Mouse (Mus musculus) intestine, postnatal 0 days (tissue): ENCODE data around the gene Gan. TPM values are rescaled to one million over a fixed set of nuclear protein-coding genes. Genes with fewer than 3 reads are reported as not detected.

Experiments
- ATAC-seq: fragments of 200-750 bp; cut with Nextera tagmentation; 2 replicates; pipeline ENCODE4 v1.8.0; 2017; ENCODE audit warnings: mild to moderate bottlenecking, moderate TSS enrichment, moderate library complexity
- H3K27ac ChIP-seq: fragments of 300-500 bp; sonication (generic); 2 replicates; pipeline ENCODE4 v1.5.1; 2014; ENCODE audit warnings: mild to moderate bottlenecking, low read depth, low read length, moderate library complexity
- H3K27me3 ChIP-seq: fragments of 300-500 bp; sonication (generic); replicated peaks from 2 replicates; pipeline ENCODE4 v1.6.1; 2014; ENCODE audit warnings: low read length, mixed read lengths; ENCODE audit not compliant: control insufficient read depth, insufficient read depth
- H3K36me3 ChIP-seq: fragments of 300-500 bp; sonication (generic); 2 replicates; pipeline ENCODE4 v1.6.1; 2014; ENCODE audit warnings: mild to moderate bottlenecking, moderate library complexity; ENCODE audit not compliant: control insufficient read depth, insufficient read depth
- H3K4me1 ChIP-seq: fragments of 300-500 bp; sonication (generic); replicated peaks from 2 replicates; pipeline ENCODE4 v1.6.1; 2014; ENCODE audit warnings: antibody characterized with exemption, low read length, mixed read lengths; ENCODE audit not compliant: control insufficient read depth, insufficient read depth
- H3K4me2 ChIP-seq: fragments of 300-500 bp; sonication (generic); replicated peaks from 2 replicates; pipeline ENCODE4 v1.6.1; 2014; ENCODE audit warnings: low read depth, mild to moderate bottlenecking, moderate library complexity
- H3K4me3 ChIP-seq: fragments of 300-500 bp; sonication (generic); 2 replicates; pipeline ENCODE4 v1.5.1; 2014; ENCODE audit warnings: low read depth, low read length
- H3K9ac ChIP-seq: fragments of 300-500 bp; sonication (generic); 2 replicates; pipeline ENCODE4 v1.6.1; 2014; ENCODE audit warnings: mild to moderate bottlenecking, low read depth, low read length
- H3K9me3 ChIP-seq: fragments of 300-500 bp; sonication (generic); 2 replicates; pipeline ENCODE4 v1.6.1; 2016; ENCODE audit warnings: mixed run types; ENCODE audit not compliant: control insufficient read depth
- CTCF ChIP-seq: sonication (generic); IDR thresholded peaks from 2 replicates; pipeline ENCODE4 v1.5.1; 2016; ENCODE audit warnings: low read depth, mild to moderate bottlenecking, control low read depth, antibody characterized with exemption, moderate library complexity
- WGBS: fragments of 180-500 bp; shearing (Covaris S2); extraction: QIAGEN DNeasy Blood & Tissue Kit; methylation state at CpG from one replicate; pipeline ENCODE4 v1.1.7; 2014; 5-methylcytosine and 5-hydroxymethylcytosine counted together
- polyA plus RNA-seq: library from polyadenylated mRNA; unstranded; fragments of >200 nt; fragmentation: Nextera tagmentation; extraction: Ambion mirVana; gene quantifications from 2 replicates; pipeline ENCODE4 v1.2.1, GENCODE M21; 2015

The Gan gene
- polyA plus RNA-seq, 1 experiment from 2014 or later = 1.1 TPM

GRCm38 (mm10) chr8:117156149-117156548 is 1.8 kb upstream of the Gan start:
- Histone ChIP-seq H3K4me1 (no peaks in the 10 kb centered on the region), H3K9ac (no peak overlapping the region), H3K4me2 (peak overlapping the region; percentile 73), H3K27ac (peak overlapping the region; percentile 87), H3K27me3 (no peaks in the 10 kb centered on the region), H3K4me3 (peak overlapping the region; percentile 72; the same call in 1 of the 2 replicates), H3K36me3 (no peaks in the 10 kb centered on the region), H3K9me3 (no peaks in the 10 kb centered on the region)
- ATAC-seq = no peak
- WGBS = 48% methylated on average over 4 of the region's 4 CpGs
- no peak for TF ChIP-seq CTCF

GRCm38 (mm10) chr8:117156866-117157768 is 818 bp upstream of the Gan start:
- Histone ChIP-seq H3K27ac (peak overlapping the region; percentile 87), H3K27me3 (no peaks in the 10 kb centered on the region), H3K9ac (peak overlapping the region; percentile 83), H3K36me3 (no peaks in the 10 kb centered on the region), H3K4me3 (peak overlapping the region; percentile 72), H3K4me1 (no peaks in the 10 kb centered on the region), H3K4me2 (peak overlapping the region; percentile 73), H3K9me3 (no peaks in the 10 kb centered on the region)
- 5% methylated on average over 33 of the region's 33 CpGs for WGBS
- TF ChIP-seq CTCF = no peak
- 0 out of 2 replicates have a peak, but pooled peaks have one; percentile 0 for ATAC-seq

- Histone ChIP-seq H3K36me3 (no peaks in the 10 kb centered on the region), H3K4me1 (no peaks in the 10 kb centered on the region), H3K4me2 (peak overlapping the region; percentile 73), H3K27me3 (no peaks in the 10 kb centered on the region), H3K27ac (peak overlapping the region; percentile 87), H3K4me3 (peak overlapping the region; percentile 72), H3K9ac (peak overlapping the region; percentile 83), H3K9me3 (no peaks in the 10 kb centered on the region)
- TF ChIP-seq CTCF = no peak
- peak; percentile 94 for ATAC-seq
- under 1% methylated on average over 45 of the region's 45 CpGs for WGBS
Observed at GRCm38 (mm10) chr8:117157769-117158091, 205 bp upstream of the Gan start.

GRCm38 (mm10) chr8:117159031-117159430 is 1.1 kb downstream of the Gan start:
- 47% methylated on average over 5 of the region's 5 CpGs for whole genome bisulfite sequencing
- Histone ChIP-seq H3K4me3 (peak overlapping the region; percentile 72), H3K27ac (no peak overlapping the region), H3K27me3 (no peaks in the 10 kb centered on the region), H3K4me2 (peak overlapping the region; percentile 73), H3K36me3 (no peaks in the 10 kb centered on the region), H3K4me1 (no peaks in the 10 kb centered on the region), H3K9ac (peak overlapping the region; percentile 83; the same call in 1 of the 2 replicates), H3K9me3 (no peaks in the 10 kb centered on the region)
- no peak for ATAC-seq
- TF ChIP-seq CTCF = no peak

GRCm38 (mm10) chr8:117164912-117165311 is 7.0 kb downstream of the Gan start:
- H3K9ac ChIP-seq = no peak overlapping the region
- H3K36me3 ChIP-seq = no peaks in the 10 kb centered on the region
- TF ChIP-seq CTCF = no peak
- H3K4me3 ChIP-seq = no peak overlapping the region
- no peak overlapping the region for H3K27ac ChIP-seq
- H3K4me1 ChIP-seq = 0 out of 2 replicates have a peak, but pooled peaks cover 4% of the 10 kb centered on the region
- H3K9me3 ChIP-seq = no peaks in the 10 kb centered on the region
- 66% methylated on average over 4 of the region's 4 CpGs for WGBS
- no peak for ATAC-seq
- no peak overlapping the region for H3K4me2 ChIP-seq
- H3K27me3 ChIP-seq = no peaks in the 10 kb centered on the region

GRCm38 (mm10) chr8:117165542-117165941 is 7.6 kb downstream of the Gan start:
- no peaks in the 10 kb centered on the region for H3K9me3 ChIP-seq
- WGBS = 93% methylated on average over 4 of the region's 4 CpGs

More at GRCm38 (mm10) chr8:117165542-117165941, 7.6 kb downstream of the Gan start:
- Histone ChIP-seq H3K9ac (no peak overlapping the region), H3K27me3 (no peaks in the 10 kb centered on the region), H3K4me2 (no peak overlapping the region), H3K4me1 (0 out of 2 replicates have a peak, but pooled peaks cover 4% of the 10 kb centered on the region), H3K27ac (no peak overlapping the region), H3K4me3 (no peak overlapping the region), H3K36me3 (no peaks in the 10 kb centered on the region)
- TF ChIP-seq CTCF = no peak
- ATAC-seq = no peak
